Mouse (Mus musculus) forebrain, embryonic 12.5 days (tissue): ENCODE measurements around the gene Syna. TPM values are rescaled to one million over a fixed set of nuclear protein-coding genes. Genes with fewer than 3 reads are reported as not detected.

Experiments
- ATAC-seq: fragments of 200-750 bp; cut with Nextera tagmentation; 2 replicates; pipeline ENCODE4 v1.8.0; 2017; ENCODE audit warnings: moderate TSS enrichment; ENCODE audit not compliant: low FRiP score
- H3K27ac ChIP-seq: fragments of 300-500 bp; sonication (generic); 2 replicates; pipeline ENCODE4 v1.5.1; 2016; ENCODE audit warnings: mild to moderate bottlenecking
- H3K27me3 ChIP-seq: fragments of 300-500 bp; sonication (generic); 2 replicates; pipeline ENCODE4 v1.6.1; 2016; ENCODE audit warnings: mild to moderate bottlenecking
- H3K36me3 ChIP-seq: fragments of 300-500 bp; sonication (generic); replicated peaks from 2 replicates; pipeline ENCODE4 v1.6.1; 2016; ENCODE audit warnings: mild to moderate bottlenecking
- H3K4me1 ChIP-seq: fragments of 300-500 bp; sonication (generic); 2 replicates; pipeline ENCODE4 v1.6.1; 2016
- H3K4me2 ChIP-seq: fragments of 300-500 bp; sonication (generic); 2 replicates; pipeline ENCODE4 v1.6.1; 2016; ENCODE audit warnings: mild to moderate bottlenecking, moderate library complexity
- H3K4me3 ChIP-seq: fragments of 300-500 bp; sonication (generic); replicated peaks from 2 replicates; pipeline ENCODE4 v1.5.1; 2016; ENCODE audit warnings: mild to moderate bottlenecking
- H3K9ac ChIP-seq: fragments of 300-500 bp; sonication (generic); 2 replicates; pipeline ENCODE4 v1.6.1; 2016; ENCODE audit warnings: mild to moderate bottlenecking
- H3K9me3 ChIP-seq: fragments of 300-500 bp; sonication (generic); 2 replicates; pipeline ENCODE4 v1.6.1; 2016
- WGBS: fragments of 180-500 bp; shearing (Covaris S2); methylation state at CpG from one replicate; pipeline ENCODE4 v1.1.7; 2016; 5-methylcytosine and 5-hydroxymethylcytosine counted together
- polyA plus RNA-seq: library from polyadenylated mRNA; unstranded; fragments of >200 nt; fragmentation: Nextera tagmentation; extraction: Ambion mirVana; gene quantifications from 2 replicates; pipeline ENCODE4 v1.2.1, GENCODE M21; 2016

The Syna gene
- polyA plus RNA-seq, 1 experiment from 2014 or later, result 0.27 TPM

DNA sequence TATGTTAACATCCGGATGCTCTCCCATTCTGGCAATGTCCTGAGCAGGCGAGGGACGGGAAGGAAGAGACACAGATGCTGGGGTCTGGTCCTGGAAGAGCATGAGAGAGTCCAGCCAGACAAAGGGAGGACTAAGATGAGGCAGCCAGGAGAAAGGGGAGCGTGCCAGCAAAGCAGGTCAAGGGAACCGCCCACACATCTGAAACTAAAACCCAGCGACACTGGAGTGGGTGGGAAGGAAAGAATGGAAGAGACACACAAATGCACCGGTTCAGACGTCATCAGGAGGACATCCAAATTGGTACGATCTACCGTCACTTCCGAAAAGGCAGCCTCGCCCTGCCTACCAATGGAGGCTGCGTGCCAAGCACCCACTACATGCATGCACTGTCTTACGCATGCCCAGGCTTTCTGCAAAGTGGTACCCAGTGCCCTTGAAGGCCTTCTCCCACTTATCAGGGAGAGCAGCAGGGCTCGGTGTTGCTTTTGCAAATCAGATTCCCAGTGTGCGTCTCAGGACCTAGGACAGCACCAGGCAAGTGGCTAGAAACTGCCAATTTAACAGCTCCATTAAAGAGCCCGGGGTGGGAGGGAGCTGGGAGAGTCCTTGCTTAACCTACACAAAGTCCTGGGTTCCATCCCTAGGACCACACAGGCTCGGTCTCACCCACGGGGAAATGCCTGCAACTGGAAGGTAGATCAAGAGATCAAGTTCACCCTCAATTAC is 15.3 kb downstream of the Syna start:
- WGBS, result 72% methylated on average over 19 of the region's 19 CpGs
- Histone ChIP-seq H3K4me2 (no peak overlapping the region), H3K4me3 (no peak overlapping the region), H3K36me3 (0 out of 2 replicates have a peak, but pooled peaks cover 4% of the 10 kb centered on the region), H3K4me1 (peaks cover 52% of the 10 kb centered on the region), H3K9ac (no peak overlapping the region), H3K9me3 (no peaks in the 10 kb centered on the region), H3K27ac (0 out of 2 replicates have a peak overlapping the region, but pooled peaks have one; percentile 13), H3K27me3 (no peaks in the 10 kb centered on the region)
- ATAC-seq, result no peak

DNA sequence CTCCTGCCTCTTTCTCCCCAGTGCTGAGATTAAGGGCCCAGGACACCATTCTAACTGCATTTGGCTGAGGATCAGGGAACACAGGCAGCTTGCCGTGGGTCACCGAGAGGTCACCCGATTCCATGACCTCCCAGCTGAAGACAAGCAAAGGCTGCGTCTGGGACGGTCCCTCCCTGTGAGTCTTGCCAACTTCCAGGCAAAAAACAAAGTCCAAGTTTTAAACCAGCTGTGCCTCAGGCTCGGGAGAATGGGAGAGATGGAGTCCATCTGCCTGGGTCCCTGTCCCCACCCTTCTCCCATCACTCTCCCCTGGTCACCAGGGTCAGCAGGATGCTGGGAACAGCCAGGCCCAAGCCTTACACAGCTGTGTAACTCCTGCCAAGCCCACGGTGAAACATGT is 18.3 kb downstream of the Syna start:
- WGBS, result 47% methylated on average over 7 of the region's 7 CpGs

GRCm38 (mm10) chr5:134540881-134541280 is 19.1 kb downstream of the Syna start:
- H3K36me3 ChIP-seq, result peaks cover 26% of the 10 kb centered on the region; the same call in 1 of the 2 replicates
- 77% methylated on average over 6 of the region's 6 CpGs for WGBS
- H3K27ac ChIP-seq, result no peak overlapping the region
- ATAC-seq, result no peak
- H3K4me2 ChIP-seq, result no peak overlapping the region
- peaks cover 24% of the 10 kb centered on the region for H3K4me1 ChIP-seq
- H3K9me3 ChIP-seq, result no peaks in the 10 kb centered on the region
- H3K27me3 ChIP-seq, result no peaks in the 10 kb centered on the region
- H3K4me3 ChIP-seq, result no peak overlapping the region
- no peak overlapping the region for H3K9ac ChIP-seq

More for the DNA sequence above, 18.3 kb downstream of the Syna start:
- no peaks in the 10 kb centered on the region for H3K9me3 ChIP-seq
- peaks cover 29% of the 10 kb centered on the region for H3K4me1 ChIP-seq
- no peak for ATAC-seq
- no peak overlapping the region for H3K4me3 ChIP-seq
- no peak overlapping the region for H3K9ac ChIP-seq
- H3K27ac ChIP-seq, result no peak overlapping the region
- no peak overlapping the region for H3K4me2 ChIP-seq
- no peaks in the 10 kb centered on the region for H3K27me3 ChIP-seq
- peaks cover 24% of the 10 kb centered on the region; the same call in 1 of the 2 replicates for H3K36me3 ChIP-seq

GRCm38 (mm10) chr5:134539891-134540290 is 20.1 kb downstream of the Syna start:
- Histone ChIP-seq H3K4me1 (peaks cover 24% of the 10 kb centered on the region), H3K27ac (peak overlapping the region; percentile 43), H3K9me3 (no peaks in the 10 kb centered on the region), H3K4me2 (no peak overlapping the region), H3K4me3 (no peak overlapping the region), H3K36me3 (peaks cover 32% of the 10 kb centered on the region), H3K9ac (no peak overlapping the region), H3K27me3 (no peaks in the 10 kb centered on the region)
- whole genome bisulfite sequencing, result 9% methylated on average over 3 of the region's 3 CpGs
- ATAC-seq, result no peak

DNA sequence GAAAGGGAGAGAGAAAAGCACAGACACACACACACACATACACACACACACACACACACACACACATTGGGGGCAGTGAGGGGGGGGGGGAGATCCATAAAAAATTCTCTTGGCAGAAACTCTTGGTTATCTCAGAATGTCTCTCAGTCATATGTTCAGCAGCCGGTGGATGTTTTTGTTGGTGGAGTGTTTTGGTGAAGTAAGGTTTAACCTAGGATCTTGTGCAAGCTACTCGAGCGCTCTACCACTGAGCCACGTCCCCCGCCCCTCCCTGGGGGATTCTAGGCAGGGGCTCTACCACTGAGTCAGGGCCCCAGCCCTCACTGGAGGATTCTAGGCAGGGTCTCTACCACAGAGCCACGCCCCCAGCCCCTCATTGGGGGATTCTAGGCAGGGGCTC is 23.9 kb downstream of the Syna start:
- Histone ChIP-seq H3K4me1 (peaks cover 13% of the 10 kb centered on the region), H3K36me3 (peaks cover 62% of the 10 kb centered on the region), H3K4me3 (no peak overlapping the region), H3K9ac (no peak overlapping the region), H3K9me3 (no peaks in the 10 kb centered on the region), H3K27ac (no peak overlapping the region), H3K4me2 (no peak overlapping the region), H3K27me3 (no peaks in the 10 kb centered on the region)
- 93% methylated on average over 6 of the region's 6 CpGs for WGBS
- ATAC-seq, result no peak

GRCm38 (mm10) chr5:134532417-134532816 is 27.6 kb downstream of the Syna start:
- WGBS, result 94% methylated on average over 6 of the region's 6 CpGs

DNA sequence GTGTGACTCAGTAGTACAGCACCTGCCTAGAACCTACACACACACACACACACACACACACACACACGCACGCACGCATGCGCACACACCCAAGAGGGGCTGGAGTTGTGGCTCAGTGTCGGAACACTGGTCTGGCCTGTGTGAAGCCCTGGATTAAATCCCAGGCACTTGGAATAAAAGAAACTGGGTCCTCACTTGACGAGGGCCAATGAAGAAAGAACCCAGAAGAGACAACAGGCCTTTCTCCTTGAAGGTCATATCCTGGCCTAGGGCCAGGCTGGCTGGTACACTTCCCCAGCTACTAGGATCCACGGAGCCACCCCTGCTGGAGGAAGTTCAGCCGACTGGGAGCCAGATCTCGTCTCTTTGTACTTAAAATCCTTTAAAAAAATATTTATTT is 28.4 kb downstream of the Syna start:
- Histone ChIP-seq H3K27ac (no peak overlapping the region), H3K36me3 (peaks cover 52% of the 10 kb centered on the region), H3K9me3 (no peaks in the 10 kb centered on the region), H3K4me1 (peaks cover 16% of the 10 kb centered on the region), H3K4me3 (no peak overlapping the region), H3K9ac (no peak overlapping the region), H3K27me3 (no peaks in the 10 kb centered on the region), H3K4me2 (no peak overlapping the region)
- no peak for ATAC-seq
- WGBS, result 92% methylated on average over 9 of the region's 9 CpGs

More at GRCm38 (mm10) chr5:134532417-134532816, 27.6 kb downstream of the Syna start:
- H3K36me3 ChIP-seq, result peaks cover 57% of the 10 kb centered on the region
- H3K4me2 ChIP-seq, result no peak overlapping the region
- H3K27ac ChIP-seq, result no peak overlapping the region
- no peak overlapping the region for H3K9ac ChIP-seq
- no peaks in the 10 kb centered on the region for H3K9me3 ChIP-seq
- H3K4me3 ChIP-seq, result no peak overlapping the region
- H3K4me1 ChIP-seq, result peaks cover 16% of the 10 kb centered on the region
- no peak for ATAC-seq
- no peaks in the 10 kb centered on the region for H3K27me3 ChIP-seq

GRCm38 (mm10) chr5:134530830-134531229 is 29.1 kb downstream of the Syna start:
- Histone ChIP-seq H3K9me3 (no peaks in the 10 kb centered on the region), H3K36me3 (peaks cover 57% of the 10 kb centered on the region), H3K27me3 (no peaks in the 10 kb centered on the region), H3K27ac (no peak overlapping the region), H3K4me2 (no peak overlapping the region), H3K4me1 (peaks cover 16% of the 10 kb centered on the region), H3K4me3 (no peak overlapping the region), H3K9ac (no peak overlapping the region)
- ATAC-seq, result no peak
- 77% methylated on average over 7 of the region's 7 CpGs for WGBS

DNA sequence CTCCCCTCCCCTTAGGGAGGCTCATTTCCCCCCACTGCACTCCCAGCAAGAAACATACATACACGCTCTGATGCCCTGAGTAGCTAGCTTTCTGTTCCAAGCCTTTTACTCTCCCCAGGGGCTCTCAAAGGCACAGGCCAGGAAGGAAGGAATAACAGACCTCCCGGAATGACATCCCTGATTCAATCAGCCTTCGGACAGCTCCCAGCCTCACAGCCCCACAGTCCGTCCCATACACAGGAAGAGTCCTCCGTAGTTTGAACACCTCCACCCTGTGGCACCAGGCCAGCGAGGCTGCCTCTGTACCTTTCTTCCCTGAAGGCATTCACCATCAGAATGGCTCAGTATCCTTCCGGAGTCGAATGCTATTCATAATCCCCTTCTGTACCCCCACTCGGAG is 31.5 kb downstream of the Syna start:
- H3K4me3 ChIP-seq, result no peak overlapping the region
- H3K27me3 ChIP-seq, result no peaks in the 10 kb centered on the region
- H3K9me3 ChIP-seq, result no peaks in the 10 kb centered on the region
- no peak for ATAC-seq
- peaks cover 44% of the 10 kb centered on the region for H3K36me3 ChIP-seq
- 34% methylated on average over 9 of the region's 9 CpGs for WGBS
- H3K9ac ChIP-seq, result no peak overlapping the region
- peaks cover 16% of the 10 kb centered on the region for H3K4me1 ChIP-seq
- H3K27ac ChIP-seq, result no peak overlapping the region
- peak overlapping the region; percentile 10; the same call in 1 of the 2 replicates for H3K4me2 ChIP-seq

DNA sequence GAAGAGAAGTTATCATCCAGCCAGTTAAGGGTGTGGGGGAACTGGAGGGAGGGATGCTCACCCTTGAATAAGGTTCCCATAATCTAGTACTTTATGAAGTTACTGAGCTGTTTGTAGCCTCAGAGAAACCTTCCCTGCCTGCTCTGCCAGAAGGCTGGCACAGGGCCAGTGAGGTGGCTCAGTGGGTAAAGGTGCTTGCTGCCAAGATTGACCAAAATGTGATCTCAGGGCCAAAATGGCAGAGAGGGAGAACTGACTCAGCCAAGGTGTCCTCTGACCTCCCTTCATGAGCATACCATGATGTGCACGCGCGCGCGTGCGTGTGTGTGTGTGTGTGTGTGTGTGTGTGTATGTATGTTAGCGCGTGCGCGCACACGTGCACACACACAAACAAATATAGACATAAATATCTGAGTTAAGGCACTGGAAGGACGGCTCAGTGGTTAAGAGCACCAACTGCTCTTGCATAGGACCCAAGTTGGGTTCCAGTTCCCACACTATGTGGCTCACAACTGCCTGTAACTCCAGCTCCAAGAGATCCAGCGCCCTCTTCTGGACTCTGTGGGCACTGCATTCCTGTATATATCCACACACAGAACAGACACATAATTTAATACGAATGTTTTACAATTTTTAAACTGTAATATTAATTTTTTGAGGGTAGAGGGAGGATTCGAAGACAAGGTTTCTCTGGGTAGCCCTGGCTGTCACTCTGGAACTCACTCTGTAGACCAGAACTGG is 33.8 kb downstream of the Syna start:
- no peak overlapping the region for H3K4me2 ChIP-seq
- 90% methylated on average over 15 of the region's 15 CpGs for WGBS
- no peak overlapping the region for H3K4me3 ChIP-seq
- ATAC-seq, result no peak
- H3K4me1 ChIP-seq, result peaks cover 16% of the 10 kb centered on the region
- H3K27me3 ChIP-seq, result no peaks in the 10 kb centered on the region
- H3K27ac ChIP-seq, result no peak overlapping the region
- H3K9ac ChIP-seq, result no peak overlapping the region
- H3K9me3 ChIP-seq, result no peaks in the 10 kb centered on the region
- H3K36me3 ChIP-seq, result peaks cover 47% of the 10 kb centered on the region

DNA sequence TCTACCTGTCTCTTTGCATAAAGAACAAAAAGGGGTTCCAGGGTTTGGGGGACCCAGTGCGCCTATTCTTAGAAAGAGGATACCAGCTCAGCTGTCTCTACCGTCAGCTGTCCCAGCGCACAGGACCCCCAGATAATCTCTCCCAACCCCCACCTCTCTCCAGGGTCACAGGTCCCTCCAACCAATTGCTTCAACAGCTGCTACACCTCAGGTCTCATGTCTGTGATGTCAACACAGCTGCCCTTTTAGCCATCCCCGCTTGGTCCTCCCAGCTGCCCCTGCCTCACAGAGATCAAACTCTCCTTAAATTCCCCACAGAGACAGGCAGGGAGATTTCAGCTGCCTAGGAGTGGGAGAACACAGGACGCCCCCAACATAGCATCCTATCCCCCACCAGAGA is 36.2 kb downstream of the Syna start:
- no peak for ATAC-seq
- Histone ChIP-seq H3K9me3 (no peaks in the 10 kb centered on the region), H3K27ac (no peak overlapping the region), H3K27me3 (no peaks in the 10 kb centered on the region), H3K4me1 (peaks cover 10% of the 10 kb centered on the region), H3K4me3 (no peak overlapping the region), H3K9ac (no peak overlapping the region), H3K4me2 (no peak overlapping the region), H3K36me3 (peaks cover 60% of the 10 kb centered on the region)
- 93% methylated on average over 5 of the region's 5 CpGs for WGBS

GRCm38 (mm10) chr5:134522524-134522923 is 37.4 kb downstream of the Syna start:
- ATAC-seq, result no peak
- peaks cover 63% of the 10 kb centered on the region for H3K36me3 ChIP-seq
- no peaks in the 10 kb centered on the region for H3K9me3 ChIP-seq
- no peaks in the 10 kb centered on the region for H3K4me1 ChIP-seq
- H3K4me3 ChIP-seq, result no peak overlapping the region
- H3K9ac ChIP-seq, result no peak overlapping the region
- 93% methylated on average over 26 of the region's 26 CpGs for WGBS
- H3K4me2 ChIP-seq, result no peak overlapping the region
- H3K27me3 ChIP-seq, result no peaks in the 10 kb centered on the region
- no peak overlapping the region for H3K27ac ChIP-seq
